Mouse (Mus musculus): Measurements from ENCODE around the gene Olfr888.

The Olfr888 gene

GRCm38 (mm10) chr9:38107828-38108227 lies at the start of gene Olfr888:
Gene Olfr888, plus strand, starts transcription at chr9:38108128.
- no peak for DNase-seq (ENCODE audit: low spot score)

GRCm38 (mm10) chr9:38061022-38061421 lies 46.9 kb upstream of the Olfr888 start, which contains the start of gene Olfr885:
Gene Olfr885, plus strand, starts transcription at chr9:38061322.
- no peak for DNase-seq (ENCODE audit: low spot score)

DNA sequence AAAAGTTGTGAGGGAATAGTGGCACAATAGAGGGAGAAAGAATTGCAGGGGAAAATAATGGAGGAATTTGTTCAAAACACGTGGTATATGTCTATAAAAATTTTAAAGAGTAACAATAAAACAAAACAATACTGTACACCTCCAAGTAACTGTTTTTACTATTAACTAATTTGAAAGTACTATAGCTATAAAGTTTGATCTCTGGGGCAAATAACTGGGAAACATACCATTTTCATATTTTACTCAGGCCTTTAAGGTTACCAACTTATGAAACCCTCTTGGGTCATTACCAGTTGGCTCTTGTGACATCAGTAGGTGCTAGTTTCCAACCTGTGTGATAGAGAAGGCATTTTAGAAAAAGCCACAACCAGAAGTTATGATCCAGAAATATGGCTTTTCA lies 24.2 kb upstream of the Olfr888 start, which contains the start of gene Olfr887:
Gene Olfr887 (plus strand): TSS at position 301 of the 400 bp plus-strand sequence.
- DNase-seq (ENCODE audit: low spot score), result no peak

DNA sequence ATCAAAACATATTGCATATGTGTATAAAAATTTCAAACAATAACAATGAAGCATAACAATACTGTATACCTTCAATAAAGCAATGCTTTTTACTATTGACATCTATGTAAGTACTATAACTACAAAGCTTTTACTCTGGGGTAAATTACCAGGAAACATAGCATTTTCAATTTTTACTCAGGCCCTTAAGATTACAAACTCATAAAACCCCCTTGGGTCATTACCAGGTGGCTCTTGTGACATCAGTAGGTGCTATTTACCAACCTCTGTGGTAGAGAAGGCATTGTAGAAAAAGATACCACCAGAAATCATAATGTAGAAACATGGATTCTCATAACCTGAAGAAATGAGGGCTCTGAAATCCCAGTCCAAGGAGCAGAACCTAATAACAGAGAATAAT lies 7.0 kb downstream of the Olfr888 start, which contains the start of gene Olfr889:
Gene Olfr889 (plus strand): TSS at position 301 of the 400 bp plus-strand sequence.
- DNase-seq (ENCODE audit: low spot score), result no peak

GRCm38 (mm10) chr9:38142217-38142616 lies 34.3 kb downstream of the Olfr888 start, which contains the start of gene Olfr890:
Gene Olfr890, plus strand, starts transcription at chr9:38142517.
- DNase-seq (ENCODE audit: low spot score), result no peak
